Mouse (Mus musculus): ENCODE measurements around the gene Pate2.

Pate2 gene

GRCm38 (mm10) chr9:35569571-35570534, at the start of gene Pate2, which contains the start of gene Hyls1:
TSS of gene Pate2 (plus strand) at chr9:35570284.
TSS of gene Hyls1 (minus strand) at chr9:35570398.
- DNase-seq (ENCODE audit: extremely low read depth, low read depth): peak; percentile 99

GRCm38 (mm10) chr9:35520631-35521348, 49.3 kb upstream of the Pate2 start:
- DNase-seq (ENCODE audit: extremely low read depth, low read depth): no peak

- DNase-seq (ENCODE audit: extremely low read depth, low read depth): no peak
Measured at GRCm38 (mm10) chr9:35522241-35522640, 47.8 kb upstream of the Pate2 start.

GRCm38 (mm10) chr9:35522821-35523515, 47.1 kb upstream of the Pate2 start:
- no peak for DNase-seq (ENCODE audit: extremely low read depth, low read depth)

- DNase-seq (ENCODE audit: extremely low read depth, low read depth): no peak
Measured at GRCm38 (mm10) chr9:35523541-35523940, 46.5 kb upstream of the Pate2 start.

GRCm38 (mm10) chr9:35523941-35524411, 46.1 kb upstream of the Pate2 start:
- peak; percentile 57 for DNase-seq (ENCODE audit: extremely low read depth, low read depth)

- no peak for DNase-seq (ENCODE audit: extremely low read depth, low read depth)
Measured at GRCm38 (mm10) chr9:35529141-35529540, 40.9 kb upstream of the Pate2 start.

GRCm38 (mm10) chr9:35529796-35530195, 40.3 kb upstream of the Pate2 start:
- no peak for DNase-seq (ENCODE audit: extremely low read depth, low read depth)

- DNase-seq (ENCODE audit: extremely low read depth, low read depth): no peak
Measured at GRCm38 (mm10) chr9:35533266-35533665, 36.8 kb upstream of the Pate2 start.

- peak; percentile 42 for DNase-seq (ENCODE audit: extremely low read depth, low read depth)
Measured at GRCm38 (mm10) chr9:35535110-35535509, 35.0 kb upstream of the Pate2 start.

- DNase-seq (ENCODE audit: extremely low read depth, low read depth): no peak
Measured at GRCm38 (mm10) chr9:35535876-35536275, 34.2 kb upstream of the Pate2 start.

GRCm38 (mm10) chr9:35539001-35539750, 30.9 kb upstream of the Pate2 start:
- no peak for DNase-seq (ENCODE audit: extremely low read depth, low read depth)

GRCm38 (mm10) chr9:35541024-35541423, 29.1 kb upstream of the Pate2 start:
- DNase-seq (ENCODE audit: extremely low read depth, low read depth): no peak

GRCm38 (mm10) chr9:35541488-35541887, 28.6 kb upstream of the Pate2 start:
- peak; percentile 71 for DNase-seq (ENCODE audit: extremely low read depth, low read depth)

GRCm38 (mm10) chr9:35541941-35542340, 28.1 kb upstream of the Pate2 start:
- DNase-seq (ENCODE audit: extremely low read depth, low read depth): no peak

- DNase-seq (ENCODE audit: extremely low read depth, low read depth): no peak
Measured at GRCm38 (mm10) chr9:35543099-35543860, 26.8 kb upstream of the Pate2 start.

- DNase-seq (ENCODE audit: extremely low read depth, low read depth): no peak
Measured at GRCm38 (mm10) chr9:35544666-35545065, 25.4 kb upstream of the Pate2 start.

GRCm38 (mm10) chr9:35545704-35546103, 24.4 kb upstream of the Pate2 start:
- no peak for DNase-seq (ENCODE audit: extremely low read depth, low read depth)

- DNase-seq (ENCODE audit: extremely low read depth, low read depth): peak; percentile 66
Measured at GRCm38 (mm10) chr9:35546745-35547144, 23.3 kb upstream of the Pate2 start.

- DNase-seq (ENCODE audit: extremely low read depth, low read depth): no peak
Measured at GRCm38 (mm10) chr9:35548455-35548854, 21.6 kb upstream of the Pate2 start.
